Mouse (Mus musculus) megakaryocyte, embryonic 14.5 days (primary cell): ENCODE data around the gene Rab3b. TPM values are rescaled to one million over a fixed set of nuclear protein-coding genes. Genes with fewer than 3 reads are reported as not detected.

Source experiments
- H3K27me3 ChIP-seq: replicated peaks from 2 replicates; pipeline ENCODE3; 2012; ENCODE audit warnings: inconsistent platforms
- H3K36me3 ChIP-seq: replicated peaks from 2 replicates; pipeline ENCODE3; 2012; ENCODE audit warnings: low read length, inconsistent platforms, mixed read lengths
- H3K4me1 ChIP-seq: 2 replicates; pipeline ENCODE4 v1.6.1; 2012; ENCODE audit warnings: inconsistent platforms
- H3K4me3 ChIP-seq: replicated peaks from 2 replicates; pipeline ENCODE3; 2012; ENCODE audit warnings: moderate library complexity, mild to moderate bottlenecking, inconsistent platforms
- H3K9me3 ChIP-seq: 2 replicates; pipeline ENCODE4 v1.6.1; 2012; ENCODE audit warnings: inconsistent platforms
- FLI1 ChIP-seq: IDR thresholded peaks from 2 replicates; pipeline ENCODE4 v1.6.1; 2012; ENCODE audit warnings: low read length, inconsistent platforms, mixed read lengths
- GATA1 ChIP-seq: IDR thresholded peaks from 3 replicates; pipeline ENCODE4 v1.6.1; 2012; ENCODE audit warnings: mixed read lengths, low read length, inconsistent platforms, borderline replicate concordance
- polyA plus RNA-seq: library from polyadenylated mRNA; stranded (reverse); fragments of >175 nt; gene quantifications from 2 replicates; pipeline ENCODE4 v1.2.3, GENCODE M21; 2012; ENCODE audit warnings: low replicate concordance; ENCODE audit not compliant: insufficient read depth

Rab3b gene
- polyA plus RNA-seq = not detected in 2 replicates

- no peaks in the 10 kb centered on the region for H3K9me3 ChIP-seq
- H3K4me3 ChIP-seq = peak within 1 kb of the TSS; percentile 89
- H3K36me3 ChIP-seq = no peaks in the 10 kb centered on the region
- peaks cover 13% of the 10 kb centered on the region for H3K4me1 ChIP-seq
- H3K27me3 ChIP-seq = peaks cover 69% of the 10 kb centered on the region
- TF ChIP-seq FLI1 (no peak), GATA1 (no peak)
Observed at GRCm38 (mm10) chr4:108878963-108879822, at the start of gene Rab3b. Gene Rab3b, plus strand, starts transcription at chr4:108879063.

GRCm38 (mm10) chr4:108830698-108831097, 48.2 kb upstream of the Rab3b start:
- TF ChIP-seq FLI1 = no peak
- no peak for TF ChIP-seq GATA1
- Histone ChIP-seq H3K9me3 (no peaks in the 10 kb centered on the region), H3K27me3 (no peaks in the 10 kb centered on the region), H3K4me3 (no peak overlapping the region), H3K4me1 (peaks cover 22% of the 10 kb centered on the region), H3K36me3 (peaks cover 38% of the 10 kb centered on the region)

- Histone ChIP-seq H3K27me3 (no peaks in the 10 kb centered on the region), H3K4me1 (peaks cover 32% of the 10 kb centered on the region), H3K4me3 (peak within 1 kb of the TSS; percentile 96), H3K9me3 (no peaks in the 10 kb centered on the region), H3K36me3 (peaks cover 15% of the 10 kb centered on the region)
- TF ChIP-seq GATA1 (no peak), FLI1 (no peak)
Observed at GRCm38 (mm10) chr4:108832916-108833827, 45.7 kb upstream of the Rab3b start, which contains the start of gene Btf3l4. Gene Btf3l4, minus strand, starts transcription at chr4:108833614.

- Histone ChIP-seq H3K9me3 (no peaks in the 10 kb centered on the region), H3K4me3 (peak overlapping the region; percentile 96), H3K4me1 (peaks cover 35% of the 10 kb centered on the region), H3K36me3 (peaks cover 12% of the 10 kb centered on the region), H3K27me3 (no peaks in the 10 kb centered on the region)
- TF ChIP-seq FLI1 = no peak
- no peak for TF ChIP-seq GATA1
Observed at GRCm38 (mm10) chr4:108833828-108834114, 45.1 kb upstream of the Rab3b start.

GRCm38 (mm10) chr4:108834115-108834970, 44.5 kb upstream of the Rab3b start, which contains the start of gene Txndc12:
Gene Txndc12, plus strand, starts transcription at chr4:108834601.
- peaks cover 35% of the 10 kb centered on the region for H3K4me1 ChIP-seq
- TF ChIP-seq FLI1 = no peak
- H3K9me3 ChIP-seq = no peaks in the 10 kb centered on the region
- no peaks in the 10 kb centered on the region for H3K27me3 ChIP-seq
- peaks cover 9% of the 10 kb centered on the region for H3K36me3 ChIP-seq
- peak within 1 kb of the TSS; percentile 96 for H3K4me3 ChIP-seq

GRCm38 (mm10) chr4:108834971-108835311, 43.9 kb upstream of the Rab3b start:
- Histone ChIP-seq H3K4me1 (peaks cover 35% of the 10 kb centered on the region), H3K36me3 (peaks cover 5% of the 10 kb centered on the region), H3K9me3 (no peaks in the 10 kb centered on the region)

GRCm38 (mm10) chr4:108835496-108835895, 43.4 kb upstream of the Rab3b start:
- TF ChIP-seq FLI1 = no peak
- peak overlapping the region; percentile 96 for H3K4me3 ChIP-seq
- H3K4me1 ChIP-seq = peaks cover 35% of the 10 kb centered on the region
- no peaks in the 10 kb centered on the region for H3K36me3 ChIP-seq
- no peaks in the 10 kb centered on the region for H3K9me3 ChIP-seq
- no peaks in the 10 kb centered on the region for H3K27me3 ChIP-seq

More at GRCm38 (mm10) chr4:108834971-108835311, 43.9 kb upstream of the Rab3b start:
- Histone ChIP-seq H3K27me3 (no peaks in the 10 kb centered on the region), H3K4me3 (peak overlapping the region; percentile 96)
- TF ChIP-seq GATA1 (no peak), FLI1 (no peak)

- Histone ChIP-seq H3K9me3 (no peaks in the 10 kb centered on the region), H3K27me3 (no peaks in the 10 kb centered on the region), H3K4me3 (no peak overlapping the region), H3K4me1 (peaks cover 25% of the 10 kb centered on the region), H3K36me3 (no peaks in the 10 kb centered on the region)
- TF ChIP-seq GATA1 (no peak), FLI1 (no peak)
Observed at GRCm38 (mm10) chr4:108838031-108838430, 40.8 kb upstream of the Rab3b start.

GRCm38 (mm10) chr4:108841920-108842578, 36.8 kb upstream of the Rab3b start:
- Histone ChIP-seq H3K4me1 (peaks cover 11% of the 10 kb centered on the region), H3K27me3 (no peaks in the 10 kb centered on the region), H3K36me3 (no peaks in the 10 kb centered on the region), H3K4me3 (no peak overlapping the region), H3K9me3 (no peaks in the 10 kb centered on the region)
- TF ChIP-seq GATA1 (no peak), FLI1 (no peak)
